Mouse (Mus musculus) stomach, embryonic 14.5 days (tissue): ENCODE results near the gene Ap5m1. TPM values are rescaled to one million over a fixed set of nuclear protein-coding genes. Genes with fewer than 3 reads are reported as not detected.

Experiments used
- ATAC-seq: fragments of 200-750 bp; cut with Nextera tagmentation; 2 replicates; pipeline ENCODE4 v1.8.0; 2017; ENCODE audit warnings: low read depth, moderate TSS enrichment; ENCODE audit not compliant: insufficient number of reproducible peaks, insufficient read depth, low FRiP score
- H3K27ac ChIP-seq: fragments of 300-500 bp; sonication (generic); 2 replicates; pipeline ENCODE4 v1.5.1; 2014; ENCODE audit warnings: mild to moderate bottlenecking, low read length, moderate library complexity, mixed read lengths
- H3K27me3 ChIP-seq: fragments of 300-500 bp; sonication (generic); 2 replicates; pipeline ENCODE4 v1.6.1; 2014; ENCODE audit warnings: low read length, control low read depth, mixed read lengths; ENCODE audit not compliant: control insufficient read depth, insufficient read depth
- H3K36me3 ChIP-seq: fragments of 300-500 bp; sonication (generic); 2 replicates; pipeline ENCODE4 v1.6.1; 2014; ENCODE audit warnings: mild to moderate bottlenecking, control low read depth, low read length, moderate library complexity, mixed read lengths; ENCODE audit not compliant: control insufficient read depth, insufficient read depth
- H3K4me1 ChIP-seq: fragments of 300-500 bp; sonication (generic); 2 replicates; pipeline ENCODE4 v1.6.1; 2014; ENCODE audit warnings: low read length, control low read depth, mixed read lengths; ENCODE audit not compliant: control insufficient read depth, insufficient read depth
- H3K4me2 ChIP-seq: fragments of 300-500 bp; sonication (generic); replicated peaks from 2 replicates; pipeline ENCODE4 v1.6.1; 2014; ENCODE audit warnings: low read depth, low read length, control low read depth
- H3K4me3 ChIP-seq: fragments of 300-500 bp; sonication (generic); 2 replicates; pipeline ENCODE4 v1.5.1; 2014; ENCODE audit warnings: low read depth, low read length, control low read depth
- H3K9ac ChIP-seq: fragments of 300-500 bp; sonication (generic); replicated peaks from 2 replicates; pipeline ENCODE4 v1.6.1; 2014; ENCODE audit warnings: low read depth, mild to moderate bottlenecking, control low read depth, low read length, moderate library complexity, mixed read lengths
- H3K9me3 ChIP-seq: fragments of 300-500 bp; sonication (generic); 2 replicates; pipeline ENCODE4 v1.6.1; 2016; ENCODE audit warnings: low read depth, low read length, control low read depth; ENCODE audit not compliant: control insufficient read depth
- WGBS: fragments of 180-500 bp; shearing (Covaris S2); extraction: QIAGEN DNeasy Blood & Tissue Kit; methylation state at CpG from one replicate; pipeline ENCODE4 v1.1.7; 2014; 5-methylcytosine and 5-hydroxymethylcytosine counted together
- polyA plus RNA-seq: library from polyadenylated mRNA; unstranded; fragments of >200 nt; fragmentation: Nextera tagmentation; extraction: Ambion mirVana; gene quantifications from 2 replicates; pipeline ENCODE4 v1.2.1, GENCODE M21; 2014

The Ap5m1 gene
- polyA plus RNA-seq: 26.6 and 29.1 TPM in 2 replicates

DNA sequence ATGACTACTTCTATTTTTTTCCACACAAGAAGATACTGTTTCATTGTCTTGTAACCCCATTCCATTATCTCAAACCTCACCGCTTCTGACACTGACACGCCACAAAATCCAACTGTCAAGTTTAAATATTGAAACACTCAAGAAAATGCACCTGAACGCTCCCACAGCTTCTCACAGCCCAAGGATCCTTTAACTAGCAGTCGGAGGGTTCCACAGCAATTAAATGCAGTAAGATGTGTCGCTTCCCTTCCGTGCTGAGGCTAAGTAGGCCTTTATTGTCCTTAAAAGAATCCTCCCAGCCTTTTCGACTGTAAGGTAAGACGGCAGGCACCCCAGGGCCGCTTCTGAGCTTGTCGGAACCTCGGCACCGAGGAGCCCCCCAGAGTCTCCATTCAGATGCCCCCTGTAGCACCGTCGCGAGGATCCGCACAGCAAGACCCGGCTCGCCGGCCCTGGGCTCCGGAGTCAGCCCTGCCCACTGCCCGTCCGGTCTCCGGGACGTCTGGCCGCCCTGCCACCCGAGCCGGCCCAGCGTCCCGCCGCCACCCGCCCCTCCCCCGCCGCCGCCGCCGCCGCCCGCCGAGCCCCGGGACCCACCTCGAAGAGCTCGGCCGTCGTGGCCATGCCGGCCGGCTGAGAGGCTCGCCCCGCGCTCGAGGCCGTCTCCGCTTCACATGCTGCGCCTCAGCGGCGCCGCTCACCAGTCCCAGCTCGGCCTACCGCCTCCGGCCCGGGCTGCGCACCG lies at the start of gene Ap5m1:
Ap5m1 (plus strand) TSS at position 569 of the 745 bp plus-strand sequence.
- Histone ChIP-seq H3K27ac (peak within 1 kb of the TSS; percentile 97), H3K27me3 (no peaks in the 10 kb centered on the region), H3K36me3 (no peaks in the 10 kb centered on the region), H3K4me3 (peak within 1 kb of the TSS; percentile 90), H3K4me2 (peak within 1 kb of the TSS; percentile 63), H3K9ac (peak within 1 kb of the TSS; percentile 95), H3K4me1 (peaks cover 16% of the 10 kb centered on the region), H3K9me3 (no peaks in the 10 kb centered on the region)
- under 1% methylated on average over 42 of the region's 62 CpGs for WGBS
- ATAC-seq: peak; percentile 10

DNA sequence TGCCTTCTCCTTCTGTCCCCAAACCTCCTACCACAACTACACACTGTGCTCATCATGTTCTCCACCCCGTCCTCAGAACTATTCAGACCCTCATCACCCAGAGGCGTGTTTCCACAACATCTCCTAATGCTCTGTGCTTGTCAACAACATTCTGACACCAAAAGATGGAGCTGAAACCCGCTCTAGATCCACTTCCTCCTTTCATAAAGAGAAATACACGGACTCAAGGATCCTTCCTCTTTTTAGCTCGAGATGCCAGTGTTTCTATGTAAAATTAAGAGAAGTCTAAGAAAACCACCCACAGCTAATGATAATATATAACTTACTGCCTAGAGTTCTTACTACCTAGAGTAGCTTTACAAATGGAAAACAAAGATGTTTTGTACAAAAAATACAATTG lies 46.1 kb upstream of the Ap5m1 start:
- no peak overlapping the region for H3K9ac ChIP-seq
- WGBS: 89% methylated on average over 5 of the region's 5 CpGs

GRCm38 (mm10) chr14:49027040-49027778 lies 38.7 kb upstream of the Ap5m1 start:
- Histone ChIP-seq H3K27ac (no peak overlapping the region), H3K36me3 (peaks cover 6% of the 10 kb centered on the region; the same call in 1 of the 2 replicates), H3K9me3 (no peaks in the 10 kb centered on the region), H3K4me3 (no peak overlapping the region), H3K9ac (no peak overlapping the region), H3K27me3 (no peaks in the 10 kb centered on the region), H3K4me1 (no peaks in the 10 kb centered on the region), H3K4me2 (no peak overlapping the region)
- no peak for ATAC-seq
- WGBS: 91% methylated on average over 6 of the region's 6 CpGs

More for the DNA sequence above, 46.1 kb upstream of the Ap5m1 start:
- no peaks in the 10 kb centered on the region for H3K4me1 ChIP-seq
- H3K27me3 ChIP-seq: no peaks in the 10 kb centered on the region
- H3K27ac ChIP-seq: no peak overlapping the region
- no peak overlapping the region for H3K4me3 ChIP-seq
- ATAC-seq: no peak
- peaks cover 10% of the 10 kb centered on the region for H3K36me3 ChIP-seq
- H3K9me3 ChIP-seq: no peaks in the 10 kb centered on the region
- no peak overlapping the region for H3K4me2 ChIP-seq

DNA sequence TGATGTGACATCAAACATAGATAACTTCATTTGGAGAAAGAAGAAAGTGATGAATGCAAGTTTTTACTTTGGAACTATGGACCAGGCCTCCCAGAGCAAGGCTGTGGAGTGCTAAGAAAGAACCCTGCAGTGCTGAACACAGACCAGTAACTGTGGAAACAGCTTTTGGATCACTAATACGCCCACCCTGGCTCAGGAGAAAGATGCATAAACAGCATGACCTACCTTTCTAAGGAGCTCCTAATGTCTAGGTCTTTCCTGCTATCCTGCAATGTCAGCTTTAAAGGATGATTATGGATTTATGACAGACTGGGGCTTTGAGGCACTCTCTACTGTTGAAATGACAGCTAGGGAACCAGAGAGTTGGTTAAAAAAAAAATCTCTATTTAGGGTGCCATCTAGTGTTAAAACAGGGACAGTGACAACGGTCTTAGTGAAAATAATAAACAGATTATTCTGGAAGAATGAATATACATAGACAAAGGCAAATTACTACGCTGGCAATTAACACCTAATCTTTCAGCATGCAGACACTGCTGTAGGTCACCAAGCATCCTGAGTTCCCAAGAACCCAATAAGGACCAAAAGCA lies 38.0 kb upstream of the Ap5m1 start:
- H3K4me1 ChIP-seq: no peaks in the 10 kb centered on the region
- H3K4me3 ChIP-seq: no peak overlapping the region
- peaks cover 6% of the 10 kb centered on the region; the same call in 1 of the 2 replicates for H3K36me3 ChIP-seq
- no peak for ATAC-seq
- no peak overlapping the region for H3K27ac ChIP-seq
- no peak overlapping the region for H3K9ac ChIP-seq
- no peak overlapping the region for H3K4me2 ChIP-seq
- no peaks in the 10 kb centered on the region for H3K27me3 ChIP-seq
- WGBS: 76% methylated on average over 3 of the region's 3 CpGs
- H3K9me3 ChIP-seq: no peaks in the 10 kb centered on the region

DNA sequence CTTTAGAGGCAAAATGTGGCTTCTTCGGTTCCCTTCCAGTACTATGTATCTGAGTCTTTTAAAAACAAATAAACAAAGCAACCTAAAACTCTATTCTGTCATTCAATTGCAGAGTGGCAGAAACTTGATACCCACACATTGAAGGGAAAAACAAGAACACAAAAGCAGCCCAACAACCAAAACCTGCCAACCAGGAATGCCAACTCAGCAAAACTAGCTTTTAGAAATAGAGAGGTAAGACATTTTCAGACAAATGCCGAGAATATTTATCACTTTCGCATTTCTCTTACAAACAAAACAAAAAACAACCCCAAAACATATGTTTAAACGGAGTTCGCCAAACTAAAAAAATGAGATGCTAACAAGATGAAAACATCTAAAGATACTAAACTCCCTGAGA lies 36.9 kb upstream of the Ap5m1 start:
- Histone ChIP-seq H3K27me3 (no peaks in the 10 kb centered on the region), H3K9ac (no peak overlapping the region), H3K4me1 (no peaks in the 10 kb centered on the region), H3K36me3 (peaks cover 7% of the 10 kb centered on the region), H3K27ac (no peak overlapping the region), H3K4me3 (no peak overlapping the region), H3K9me3 (no peaks in the 10 kb centered on the region), H3K4me2 (no peak overlapping the region)
- ATAC-seq: no peak
- 89% methylated on average over 5 of the region's 5 CpGs for WGBS

GRCm38 (mm10) chr14:49045610-49046009 lies 20.3 kb upstream of the Ap5m1 start:
- H3K27ac ChIP-seq: no peak overlapping the region
- H3K4me2 ChIP-seq: no peak overlapping the region
- WGBS: 94% methylated on average over 4 of the region's 4 CpGs
- no peaks in the 10 kb centered on the region for H3K9me3 ChIP-seq
- ATAC-seq: no peak
- no peak overlapping the region for H3K9ac ChIP-seq
- H3K36me3 ChIP-seq: no peaks in the 10 kb centered on the region; the same call in 1 of the 2 replicates
- H3K4me3 ChIP-seq: no peak overlapping the region
- no peaks in the 10 kb centered on the region for H3K4me1 ChIP-seq
- no peaks in the 10 kb centered on the region for H3K27me3 ChIP-seq

DNA sequence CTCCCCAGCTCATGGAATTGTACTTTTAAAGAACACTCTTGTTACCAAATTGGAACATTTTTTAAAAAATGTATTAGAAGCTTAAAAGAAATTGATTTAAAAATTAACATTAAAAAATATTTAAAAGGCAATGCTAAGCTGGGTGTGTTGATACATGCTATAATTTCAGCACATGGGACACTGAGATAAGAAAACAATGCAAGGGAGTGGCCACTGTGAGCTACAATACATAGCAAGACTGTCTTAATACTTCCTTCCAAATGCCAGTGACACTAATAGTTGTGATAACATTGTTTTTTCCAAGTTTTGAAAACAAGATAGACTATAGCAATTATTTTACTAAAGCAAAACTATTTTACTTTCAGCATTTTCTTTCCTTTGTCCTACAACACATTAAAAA lies 16.4 kb upstream of the Ap5m1 start:
- H3K9me3 ChIP-seq: no peaks in the 10 kb centered on the region
- H3K4me2 ChIP-seq: no peak overlapping the region
- no peaks in the 10 kb centered on the region; the same call in 1 of the 2 replicates for H3K36me3 ChIP-seq
- H3K9ac ChIP-seq: no peak overlapping the region
- H3K27ac ChIP-seq: no peak overlapping the region
- H3K4me1 ChIP-seq: no peaks in the 10 kb centered on the region
- H3K4me3 ChIP-seq: no peak overlapping the region
- no peak for ATAC-seq
- no peaks in the 10 kb centered on the region for H3K27me3 ChIP-seq

- Histone ChIP-seq H3K9me3 (no peaks in the 10 kb centered on the region), H3K4me1 (peaks cover 16% of the 10 kb centered on the region), H3K4me3 (no peak overlapping the region), H3K4me2 (no peak overlapping the region), H3K9ac (no peak overlapping the region), H3K36me3 (no peaks in the 10 kb centered on the region), H3K27me3 (no peaks in the 10 kb centered on the region), H3K27ac (no peak overlapping the region)
- ATAC-seq: no peak
- whole genome bisulfite sequencing: 60% methylated on average over 2 of the region's 2 CpGs
These were observed 2.1 kb upstream of the Ap5m1 start for GRCm38 (mm10) chr14:49063838-49064237.
